Mouse (Mus musculus): ENCODE results near the gene Jakmip3. TPM values are rescaled to one million over a fixed set of nuclear protein-coding genes. Genes with fewer than 3 reads are reported as not detected.

Jakmip3 gene
- polyA plus RNA-seq, 1 experiment from 2014 or later: 2.7 TPM

DNA sequence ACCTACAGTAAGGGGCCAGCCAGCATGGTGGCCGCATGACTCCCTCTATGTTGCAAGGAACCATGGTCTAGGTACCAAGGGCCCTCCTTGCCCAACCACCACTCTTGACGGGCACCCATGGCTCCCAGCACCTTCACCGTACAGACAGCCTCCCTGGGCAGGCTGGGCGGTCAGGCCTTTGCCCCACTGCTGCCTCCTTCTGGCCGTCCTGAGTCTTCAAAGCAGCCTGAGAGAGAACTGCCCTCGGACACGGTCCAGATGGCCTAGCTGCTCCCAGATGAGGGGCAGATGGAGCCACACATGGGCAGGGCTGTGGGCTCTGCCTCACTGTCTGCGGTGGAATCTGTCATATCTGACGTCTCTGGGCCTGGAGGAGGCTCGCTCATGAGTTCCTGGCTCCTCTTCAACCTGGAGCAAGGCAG is 163.4 kb downstream of the Jakmip3 start:
- Histone ChIP-seq H3K9me3 (ENCODE audit: control insufficient read depth, low read length) (no peaks in the 10 kb centered on the region), H3K4me1 (ENCODE audit: control insufficient read depth, insufficient read depth, low read length) (no peaks in the 10 kb centered on the region), H3K4me2 (ENCODE audit: low read depth) (no peak overlapping the region), H3K9ac (ENCODE audit: low read length) (no peak overlapping the region), H3K4me3 (ENCODE audit: low read depth, low read length) (no peak overlapping the region), H3K27ac (ENCODE audit: low read depth, low read length) (no peak overlapping the region), H3K36me3 (ENCODE audit: control insufficient read depth, insufficient read depth, low read length) (peaks cover 3% of the 10 kb centered on the region; the same call in 1 of the 2 replicates), H3K27me3 (ENCODE audit: control insufficient read depth, insufficient read depth, low read length) (no peaks in the 10 kb centered on the region)
- peak; percentile 56 for DNase-seq (ENCODE audit: low spot score)
- ATAC-seq (ENCODE audit: insufficient read depth, low FRiP score, low TSS enrichment): peak; percentile 49
- 57% methylated on average over 9 of the region's 10 CpGs for WGBS

DNA sequence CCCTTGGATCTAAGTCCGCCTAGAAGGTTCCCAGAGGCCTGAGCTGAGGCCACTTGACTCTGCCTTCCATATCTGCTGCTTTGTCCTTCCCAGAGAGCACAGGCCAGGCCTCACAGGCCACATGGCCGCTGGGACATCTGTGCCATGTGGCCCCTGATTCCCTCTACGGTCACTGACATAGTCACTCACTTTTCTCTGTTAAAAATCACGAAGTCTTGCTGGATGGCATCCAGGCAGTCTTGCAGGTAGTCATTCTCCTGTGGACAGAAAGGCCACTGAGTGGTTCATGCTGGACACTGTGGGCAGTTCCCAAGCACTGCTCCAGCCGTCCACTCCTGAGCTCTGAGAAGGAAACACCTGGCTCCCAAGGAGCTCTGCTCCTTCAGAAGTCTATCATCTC is 164.5 kb downstream of the Jakmip3 start:
- Histone ChIP-seq H3K4me3 (ENCODE audit: low read depth, low read length) (no peak overlapping the region), H3K36me3 (ENCODE audit: control insufficient read depth, insufficient read depth, low read length) (no peaks in the 10 kb centered on the region), H3K27me3 (ENCODE audit: control insufficient read depth, insufficient read depth, low read length) (no peaks in the 10 kb centered on the region), H3K9me3 (ENCODE audit: control insufficient read depth, low read length) (no peaks in the 10 kb centered on the region), H3K4me2 (ENCODE audit: low read depth) (no peak overlapping the region), H3K27ac (ENCODE audit: low read depth, low read length) (no peak overlapping the region), H3K9ac (ENCODE audit: low read length) (no peak overlapping the region), H3K4me1 (ENCODE audit: control insufficient read depth, insufficient read depth, low read length) (no peaks in the 10 kb centered on the region)
- no peak for ATAC-seq (ENCODE audit: insufficient read depth, low FRiP score, low TSS enrichment)
- WGBS: 79% methylated on average over 5 of the region's 5 CpGs
- DNase-seq (ENCODE audit: low spot score): no peak

DNA sequence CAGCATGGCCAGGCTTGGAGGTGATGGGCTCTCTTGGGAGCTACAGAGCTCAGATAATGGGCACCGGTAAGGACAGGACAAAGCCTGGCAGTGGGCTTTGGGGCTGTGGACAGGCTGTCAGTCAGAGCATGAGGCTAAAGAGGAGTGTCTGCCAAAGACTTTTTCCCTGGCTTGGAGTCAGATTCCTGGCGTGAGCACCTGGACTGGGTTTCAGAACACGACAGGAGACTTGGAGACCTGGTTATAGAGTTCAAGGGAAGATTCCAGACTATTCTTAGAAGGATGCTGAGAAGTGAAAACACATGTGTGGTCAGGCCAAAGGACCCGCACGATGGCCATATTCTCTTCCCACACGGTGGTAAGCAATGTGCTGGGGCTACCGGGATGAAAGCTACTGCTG is 165.2 kb downstream of the Jakmip3 start:
- Histone ChIP-seq H3K27me3 (ENCODE audit: control insufficient read depth, insufficient read depth, low read length) (no peaks in the 10 kb centered on the region), H3K9ac (ENCODE audit: low read length) (no peak overlapping the region), H3K27ac (ENCODE audit: low read depth, low read length) (no peak overlapping the region), H3K4me3 (ENCODE audit: low read depth, low read length) (no peak overlapping the region), H3K9me3 (ENCODE audit: control insufficient read depth, low read length) (no peaks in the 10 kb centered on the region), H3K4me1 (ENCODE audit: control insufficient read depth, insufficient read depth, low read length) (no peaks in the 10 kb centered on the region), H3K36me3 (ENCODE audit: control insufficient read depth, insufficient read depth, low read length) (no peaks in the 10 kb centered on the region), H3K4me2 (ENCODE audit: low read depth) (no peak overlapping the region)
- ATAC-seq (ENCODE audit: insufficient read depth, low FRiP score, low TSS enrichment): no peak
- 89% methylated on average over 7 of the region's 7 CpGs for WGBS
- no peak for DNase-seq (ENCODE audit: low spot score)

DNA sequence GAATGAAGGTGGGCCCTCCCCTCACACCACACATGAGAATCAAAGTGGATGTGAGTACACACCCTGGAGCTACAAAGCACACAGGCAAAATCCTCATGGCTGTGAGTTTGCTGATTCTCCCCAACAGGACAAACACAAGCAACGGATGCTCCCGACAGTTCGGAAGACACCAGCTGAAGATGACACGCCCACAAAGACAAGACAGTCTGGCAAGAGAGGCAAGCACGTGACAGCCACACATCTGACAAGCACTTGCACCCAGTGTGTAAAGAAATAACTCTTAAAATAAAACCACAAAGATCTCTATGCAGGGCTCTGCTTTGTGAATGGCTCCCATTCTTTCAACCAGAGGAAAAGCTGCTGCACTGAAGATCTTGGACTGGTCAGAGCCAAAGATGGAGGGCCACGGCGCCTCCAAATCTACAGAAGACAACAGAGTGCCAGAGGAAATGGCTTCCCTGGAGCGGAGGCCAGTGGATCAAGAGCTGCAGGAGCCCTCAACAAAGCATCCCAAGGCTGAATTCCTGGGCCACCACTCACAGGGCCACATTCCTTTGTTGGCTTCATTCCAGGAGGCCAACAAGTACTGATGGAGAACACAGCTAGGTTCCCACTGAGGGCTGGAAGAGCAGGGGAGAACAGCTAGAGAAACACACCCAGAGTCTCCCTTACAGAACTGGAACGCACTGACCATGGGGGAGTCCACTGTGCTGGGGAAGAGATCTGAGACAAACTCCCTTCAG is 167.5 kb downstream of the Jakmip3 start:
- Histone ChIP-seq H3K9me3 (ENCODE audit: control insufficient read depth, low read length) (no peaks in the 10 kb centered on the region), H3K27me3 (ENCODE audit: control insufficient read depth, insufficient read depth, low read length) (no peaks in the 10 kb centered on the region), H3K4me2 (ENCODE audit: low read depth) (no peak overlapping the region), H3K4me3 (ENCODE audit: low read depth, low read length) (no peak overlapping the region), H3K27ac (ENCODE audit: low read depth, low read length) (no peak overlapping the region), H3K4me1 (ENCODE audit: control insufficient read depth, insufficient read depth, low read length) (no peaks in the 10 kb centered on the region), H3K9ac (ENCODE audit: low read length) (no peak overlapping the region), H3K36me3 (ENCODE audit: control insufficient read depth, insufficient read depth, low read length) (no peaks in the 10 kb centered on the region)
- ATAC-seq (ENCODE audit: insufficient read depth, low FRiP score, low TSS enrichment) (no peak), DNase-seq (ENCODE audit: low spot score) (no peak)
- WGBS: 84% methylated on average over 9 of the region's 9 CpGs

DNA sequence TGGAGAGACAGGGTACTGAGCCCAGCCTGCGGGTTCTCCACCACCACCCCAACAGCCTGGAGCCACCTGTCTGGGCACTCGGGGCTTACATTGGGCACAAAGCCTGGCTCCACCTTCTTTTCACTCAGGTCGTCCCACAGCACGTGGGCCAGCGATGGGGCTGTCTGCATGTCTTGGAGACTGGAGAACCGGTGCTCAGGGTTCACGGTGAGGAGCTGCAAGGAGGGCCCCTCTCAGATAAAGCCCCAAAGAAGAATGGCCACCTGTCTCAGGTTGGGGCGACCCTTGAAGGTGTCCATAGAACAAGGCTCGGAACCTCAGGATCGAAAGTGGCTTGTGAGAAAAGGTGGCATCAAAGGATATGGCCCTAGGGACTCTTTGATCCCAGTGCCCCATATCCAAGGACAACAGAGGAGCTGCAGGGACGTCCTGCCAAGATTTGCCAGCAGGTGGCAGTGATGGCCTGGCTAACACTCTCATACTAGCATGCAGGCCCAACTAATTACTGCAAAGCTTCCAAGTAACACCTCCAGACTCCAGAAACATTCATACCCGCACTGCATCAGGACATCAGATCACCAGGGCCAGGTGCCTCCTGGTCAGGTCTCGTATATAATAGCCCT is 178.7 kb downstream of the Jakmip3 start:
- no peaks in the 10 kb centered on the region for H3K36me3 ChIP-seq (ENCODE audit: control insufficient read depth, insufficient read depth, low read length)
- DNase-seq (ENCODE audit: low spot score) (peak; percentile 86), ATAC-seq (ENCODE audit: insufficient read depth, low FRiP score, low TSS enrichment) (peak; percentile 71)
- no peaks in the 10 kb centered on the region for H3K9me3 ChIP-seq (ENCODE audit: control insufficient read depth, low read length)
- no peaks in the 10 kb centered on the region for H3K4me1 ChIP-seq (ENCODE audit: control insufficient read depth, insufficient read depth, low read length)
- H3K4me2 ChIP-seq (ENCODE audit: low read depth): no peak overlapping the region
- WGBS: 47% methylated on average over 13 of the region's 13 CpGs
- no peaks in the 10 kb centered on the region for H3K27me3 ChIP-seq (ENCODE audit: control insufficient read depth, insufficient read depth, low read length)
- no peak overlapping the region for H3K4me3 ChIP-seq (ENCODE audit: low read depth, low read length)
- no peak overlapping the region for H3K9ac ChIP-seq (ENCODE audit: low read length)
- H3K27ac ChIP-seq (ENCODE audit: low read depth, low read length): no peak overlapping the region

DNA sequence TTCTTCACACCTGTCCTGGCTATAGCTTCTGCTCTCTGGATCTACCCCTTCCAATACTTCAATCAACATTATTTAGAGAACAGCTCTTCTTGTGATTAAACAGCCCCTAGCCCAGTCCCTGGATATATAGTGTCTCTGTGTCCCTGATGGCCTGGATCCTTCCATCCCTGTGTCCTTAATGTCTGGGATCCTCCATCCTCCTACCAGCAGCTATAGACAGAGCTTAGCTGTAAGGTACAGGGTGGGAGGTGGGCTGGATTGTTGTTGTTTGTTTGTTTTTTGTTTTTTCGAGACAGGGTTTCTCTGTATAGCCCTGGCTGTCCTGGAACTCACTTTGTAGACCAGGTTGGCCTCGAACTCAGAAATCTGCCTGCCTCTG is 179.2 kb downstream of the Jakmip3 start:
- Histone ChIP-seq H3K4me2 (ENCODE audit: low read depth) (no peak overlapping the region), H3K9me3 (ENCODE audit: control insufficient read depth, low read length) (no peaks in the 10 kb centered on the region), H3K27me3 (ENCODE audit: control insufficient read depth, insufficient read depth, low read length) (no peaks in the 10 kb centered on the region), H3K4me3 (ENCODE audit: low read depth, low read length) (no peak overlapping the region), H3K9ac (ENCODE audit: low read length) (no peak overlapping the region), H3K36me3 (ENCODE audit: control insufficient read depth, insufficient read depth, low read length) (no peaks in the 10 kb centered on the region), H3K27ac (ENCODE audit: low read depth, low read length) (no peak overlapping the region), H3K4me1 (ENCODE audit: control insufficient read depth, insufficient read depth, low read length) (no peaks in the 10 kb centered on the region)
- 77% methylated on average over 2 of the region's 2 CpGs for WGBS
- DNase-seq (ENCODE audit: low spot score) (no peak), ATAC-seq (ENCODE audit: insufficient read depth, low FRiP score, low TSS enrichment) (0 out of 2 replicates have a peak, but pooled peaks have one; percentile 13)

DNA sequence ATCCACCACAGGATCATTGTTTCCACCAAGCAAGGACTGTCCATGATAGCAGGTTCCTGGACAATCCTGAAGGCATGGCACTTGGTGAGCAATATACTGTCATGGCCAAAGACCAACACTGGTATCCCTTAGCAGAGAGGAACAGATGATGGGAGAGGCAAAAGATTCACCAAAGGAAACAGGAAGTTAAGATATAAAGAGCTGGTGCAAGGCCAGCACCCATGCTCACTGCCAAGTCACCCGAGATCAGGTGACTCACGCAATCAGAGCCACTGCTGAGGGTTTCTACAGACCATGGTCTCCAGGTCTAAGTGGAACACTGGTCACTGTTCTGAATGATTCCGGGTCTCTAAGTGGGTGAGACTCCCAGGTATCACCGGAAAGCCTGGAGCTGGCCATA is 185.4 kb downstream of the Jakmip3 start:
- H3K27me3 ChIP-seq (ENCODE audit: control insufficient read depth, insufficient read depth, low read length): no peaks in the 10 kb centered on the region
- H3K9me3 ChIP-seq (ENCODE audit: control insufficient read depth, low read length): no peaks in the 10 kb centered on the region
- no peak overlapping the region for H3K27ac ChIP-seq (ENCODE audit: low read depth, low read length)
- peaks cover 7% of the 10 kb centered on the region for H3K4me1 ChIP-seq (ENCODE audit: control insufficient read depth, insufficient read depth, low read length)
- 94% methylated on average over 4 of the region's 4 CpGs for WGBS
- no peak overlapping the region for H3K4me2 ChIP-seq (ENCODE audit: low read depth)
- ATAC-seq (ENCODE audit: insufficient read depth, low FRiP score, low TSS enrichment) (no peak), DNase-seq (ENCODE audit: low spot score) (no peak)
- no peak overlapping the region for H3K4me3 ChIP-seq (ENCODE audit: low read depth, low read length)
- no peaks in the 10 kb centered on the region for H3K36me3 ChIP-seq (ENCODE audit: control insufficient read depth, insufficient read depth, low read length)
- no peak overlapping the region for H3K9ac ChIP-seq (ENCODE audit: low read length)

DNA sequence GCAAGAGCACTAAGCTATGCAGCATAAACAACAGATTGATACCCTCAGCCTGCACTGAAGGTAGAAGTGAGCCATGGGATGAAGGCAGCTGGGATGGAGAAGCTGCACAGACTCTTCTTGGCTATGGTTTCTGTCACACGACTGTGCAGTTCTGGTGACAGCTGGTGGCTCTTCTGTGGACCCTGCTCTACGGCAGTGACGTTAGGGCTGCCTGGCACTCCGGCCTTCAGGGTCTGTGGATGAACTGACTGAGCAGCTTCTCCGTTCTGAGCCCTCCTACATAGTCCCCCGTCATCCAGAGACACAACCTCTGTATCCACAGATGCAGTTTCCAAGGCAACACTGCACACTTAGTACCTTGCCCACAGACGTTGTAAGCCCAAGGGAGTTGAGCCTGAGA is 186.0 kb downstream of the Jakmip3 start:
- 87% methylated on average over 7 of the region's 7 CpGs for WGBS
- Histone ChIP-seq H3K9me3 (ENCODE audit: control insufficient read depth, low read length) (no peaks in the 10 kb centered on the region), H3K36me3 (ENCODE audit: control insufficient read depth, insufficient read depth, low read length) (no peaks in the 10 kb centered on the region), H3K27me3 (ENCODE audit: control insufficient read depth, insufficient read depth, low read length) (no peaks in the 10 kb centered on the region), H3K9ac (ENCODE audit: low read length) (no peak overlapping the region), H3K27ac (ENCODE audit: low read depth, low read length) (no peak overlapping the region), H3K4me3 (ENCODE audit: low read depth, low read length) (no peak overlapping the region), H3K4me1 (ENCODE audit: control insufficient read depth, insufficient read depth, low read length) (peaks cover 7% of the 10 kb centered on the region), H3K4me2 (ENCODE audit: low read depth) (no peak overlapping the region)
- ATAC-seq (ENCODE audit: insufficient read depth, low FRiP score, low TSS enrichment) (no peak), DNase-seq (ENCODE audit: low spot score) (no peak)

DNA sequence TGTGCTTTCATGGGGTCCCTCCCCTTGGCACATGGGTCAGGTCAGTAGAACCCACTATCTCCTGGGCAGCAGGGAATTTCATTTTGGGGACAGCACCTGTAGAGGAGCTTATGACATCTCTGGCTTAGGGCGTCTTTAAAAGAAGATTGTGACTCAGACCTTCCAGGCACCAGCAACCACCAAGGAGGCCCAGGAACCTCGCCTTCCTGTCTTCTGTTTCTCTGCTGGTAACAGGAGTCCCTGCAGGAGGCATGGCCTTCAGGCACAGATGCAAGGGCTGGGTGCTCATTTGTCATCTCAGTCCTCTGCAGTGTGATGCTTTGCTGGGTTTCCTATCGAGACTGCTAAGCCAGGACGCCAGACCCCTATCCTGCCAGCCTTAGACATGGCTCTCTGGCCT is 188.5 kb downstream of the Jakmip3 start:
- no peaks in the 10 kb centered on the region for H3K36me3 ChIP-seq (ENCODE audit: control insufficient read depth, insufficient read depth, low read length)
- H3K9me3 ChIP-seq (ENCODE audit: control insufficient read depth, low read length): no peaks in the 10 kb centered on the region
- H3K4me3 ChIP-seq (ENCODE audit: low read depth, low read length): no peak overlapping the region
- H3K27ac ChIP-seq (ENCODE audit: low read depth, low read length): no peak overlapping the region
- no peak overlapping the region for H3K9ac ChIP-seq (ENCODE audit: low read length)
- 83% methylated on average over 4 of the region's 4 CpGs for WGBS
- no peak for ATAC-seq (ENCODE audit: insufficient read depth, low FRiP score, low TSS enrichment)
- DNase-seq (ENCODE audit: low spot score): no peak
- peaks cover 7% of the 10 kb centered on the region for H3K4me1 ChIP-seq (ENCODE audit: control insufficient read depth, insufficient read depth, low read length)
- H3K4me2 ChIP-seq (ENCODE audit: low read depth): no peak overlapping the region
- no peaks in the 10 kb centered on the region for H3K27me3 ChIP-seq (ENCODE audit: control insufficient read depth, insufficient read depth, low read length)

Data from neural tube, embryonic 11.5 days (tissue).